Mouse (Mus musculus): ENCODE results near the gene Cib3.

Gene Cib3

DNA sequence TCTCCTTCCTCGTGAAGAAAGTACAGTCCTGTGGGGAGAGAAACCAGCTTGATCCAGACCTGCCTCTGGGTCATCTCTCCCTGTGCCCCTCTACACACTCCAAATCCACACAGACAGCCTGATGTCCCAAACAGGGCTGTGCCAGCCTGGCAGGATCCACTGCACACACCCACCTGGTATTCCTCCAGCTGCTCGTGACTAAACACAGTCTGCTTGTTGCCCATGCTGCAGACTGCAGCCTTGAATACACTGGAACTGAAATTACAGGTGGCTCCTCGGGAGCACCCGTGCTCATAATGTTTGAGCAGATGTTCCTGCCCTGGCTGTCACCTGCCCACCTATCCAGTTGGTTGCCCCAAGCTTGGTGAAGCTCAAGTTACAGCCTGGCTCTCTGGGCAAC, at the start of gene Cib3:
Cib3 (minus strand) TSS at position 87 of the 400 bp plus-strand sequence.
- in situ Hi-C loops (cut with MboI, MseI), result no loop called here

GRCm38 (mm10) chr8:72261872-72262271, 49.2 kb upstream of the Cib3 start:
- in situ Hi-C loops (cut with MboI, MseI), result loop anchor here in 1 of 2 experiments (10.0 kb wide), 1 partner anchor 323 kb away; no protein-coding TSS in a partner anchor

DNA sequence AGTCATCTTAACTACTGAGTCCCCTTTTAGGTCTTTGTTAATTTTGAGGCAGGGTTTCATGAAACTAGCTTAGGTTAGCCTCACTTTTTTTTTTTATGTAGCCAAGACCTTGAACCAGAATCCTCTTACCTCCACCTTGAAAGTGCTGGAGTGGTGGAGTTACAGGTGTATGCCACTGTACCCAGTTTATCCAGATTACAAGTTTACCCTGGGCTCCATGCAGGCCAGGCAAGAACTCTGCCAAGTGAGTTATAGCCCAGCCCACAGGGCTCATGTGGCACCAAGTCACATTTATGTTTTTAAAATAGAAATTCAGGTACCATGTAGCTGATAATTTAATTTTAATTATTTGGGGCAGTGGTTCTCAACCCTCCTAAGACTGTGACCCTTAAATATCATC, 48.8 kb upstream of the Cib3 start:
- in situ Hi-C loops (cut with MboI, MseI), result loop anchor here in 1 of 2 experiments (10.0 kb wide), 1 partner anchor 323 kb away; no protein-coding TSS in a partner anchor

DNA sequence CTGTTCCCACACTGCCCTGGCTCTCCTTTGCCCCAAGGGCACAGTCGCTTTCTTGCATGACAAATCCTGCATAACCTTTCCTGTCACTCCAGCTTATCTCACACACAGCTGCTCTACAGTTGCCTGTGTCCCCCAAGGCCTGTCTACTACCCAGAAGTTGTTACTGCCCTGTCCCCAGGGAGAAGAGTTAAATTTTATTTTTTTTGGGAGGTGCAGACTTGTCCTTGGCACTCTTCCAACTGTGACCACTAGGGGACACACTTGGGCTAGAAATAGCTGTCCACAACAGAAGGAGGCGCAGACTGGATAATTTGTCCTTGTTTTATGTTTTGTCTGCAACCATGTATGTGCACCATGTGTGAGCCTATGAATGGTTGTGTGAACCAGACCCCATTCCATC, 48.4 kb upstream of the Cib3 start:
- in situ Hi-C loops (cut with MboI, MseI), result loop anchor here in 1 of 2 experiments (10.0 kb wide), 1 partner anchor 324 kb away; no protein-coding TSS in a partner anchor

- in situ Hi-C loops (cut with MboI, MseI), result loop anchor here in 1 of 2 experiments (10.0 kb wide), 1 partner anchor 324 kb away; no protein-coding TSS in a partner anchor
Measured at GRCm38 (mm10) chr8:72260585-72260984, 47.9 kb upstream of the Cib3 start.

- in situ Hi-C loops (cut with MboI, MseI), result loop anchor here (5.0 to 10.0 kb wide), 2 partner anchors 107 to 325 kb away; no protein-coding TSS in a partner anchor
Measured at GRCm38 (mm10) chr8:72259862-72260261, 47.2 kb upstream of the Cib3 start.

GRCm38 (mm10) chr8:72257902-72258238, 45.2 kb upstream of the Cib3 start:
- in situ Hi-C loops (cut with MboI, MseI), result loop anchor here (5.0 kb wide), 1 partner anchor 109 kb away; no protein-coding TSS in a partner anchor

GRCm38 (mm10) chr8:72257171-72257901, 44.7 kb upstream of the Cib3 start:
- in situ Hi-C loops (cut with MboI, MseI), result loop anchor here (5.0 kb wide), 1 partner anchor 110 kb away; no protein-coding TSS in a partner anchor

DNA sequence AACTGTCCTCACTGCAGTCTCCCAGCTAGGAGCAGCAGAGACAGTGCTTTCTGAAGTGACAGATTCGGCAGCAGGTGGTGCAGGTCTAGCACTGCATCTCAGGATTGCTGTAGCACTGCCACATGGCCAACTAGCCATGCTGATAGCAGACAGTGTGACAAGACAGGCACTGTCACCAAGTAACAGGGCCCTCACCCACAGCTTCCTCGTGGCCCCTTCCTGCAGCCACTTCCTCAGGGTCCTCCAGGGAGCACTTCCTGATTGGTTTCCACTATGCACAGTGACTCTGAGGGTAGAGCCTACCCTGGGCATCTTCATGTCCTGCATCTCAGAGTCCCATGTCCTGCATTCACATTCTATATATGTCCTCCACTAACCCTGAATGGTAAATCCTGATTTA, 32.0 kb upstream of the Cib3 start:
- in situ Hi-C loops (cut with MboI, MseI), result loop anchor here (5.0 kb wide), 1 partner anchor 67 kb away; no protein-coding TSS in a partner anchor

GRCm38 (mm10) chr8:72242226-72242625, 29.6 kb upstream of the Cib3 start:
- in situ Hi-C loops (cut with MboI, MseI), result loop anchor here in 1 of 2 experiments (5.0 kb wide), 1 partner anchor 65 kb away; no protein-coding TSS in a partner anchor

DNA sequence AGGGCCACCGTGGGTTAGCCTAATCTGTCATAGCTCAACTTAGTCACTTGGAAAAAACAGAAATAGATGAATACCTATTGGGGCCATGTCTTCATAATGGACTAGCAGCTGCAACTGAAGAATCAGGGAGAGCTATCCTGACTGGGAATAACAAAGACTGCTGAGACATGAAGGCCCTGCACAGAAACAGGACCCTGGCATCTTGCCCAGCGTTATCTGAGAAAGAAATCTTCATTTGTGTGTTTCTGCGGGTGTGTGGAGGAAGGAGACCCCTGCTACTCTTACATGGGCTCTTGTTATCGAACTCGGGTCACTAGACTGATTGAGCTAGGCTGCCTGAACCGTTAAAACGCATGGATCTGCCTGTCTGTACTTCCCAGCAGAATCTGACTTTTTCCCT, 28.3 kb upstream of the Cib3 start:
- in situ Hi-C loops (cut with MboI, MseI), result loop anchor here in 1 of 2 experiments (5.0 kb wide), 1 partner anchor 64 kb away; no protein-coding TSS in a partner anchor

GRCm38 (mm10) chr8:72240403-72240763, 27.7 kb upstream of the Cib3 start:
- in situ Hi-C loops (cut with MboI, MseI), result loop anchor here in 1 of 2 experiments (5.0 kb wide), 1 partner anchor 63 kb away; no protein-coding TSS in a partner anchor

- in situ Hi-C loops (cut with MboI, MseI), result loop anchor here in 1 of 2 experiments (5.0 kb wide), 1 partner anchor 62 kb away; no protein-coding TSS in a partner anchor
Measured at GRCm38 (mm10) chr8:72239499-72240402, 27.1 kb upstream of the Cib3 start, which contains the start of gene Ap1m1. Gene Ap1m1 (plus strand): TSS chr8:72240018.

DNA sequence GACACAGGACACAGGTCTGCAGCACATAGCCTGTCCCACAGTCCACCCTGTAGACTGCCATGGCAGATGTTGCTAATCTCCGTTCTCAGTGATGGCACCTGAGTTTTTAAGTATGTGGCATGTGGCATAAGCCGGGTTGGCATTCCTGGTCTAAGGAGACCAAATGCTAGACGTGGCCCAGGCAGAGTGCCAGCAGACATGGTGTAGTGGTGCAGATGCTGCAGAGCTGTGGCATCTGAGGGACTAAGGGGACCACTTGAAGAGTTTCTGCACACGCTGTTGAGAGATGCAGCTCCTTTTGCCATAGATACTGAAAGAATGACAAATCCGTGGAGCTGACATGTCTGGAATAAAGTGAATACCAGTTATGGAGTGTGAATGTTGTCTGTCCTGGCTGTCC, 10.0 kb upstream of the Cib3 start:
- in situ Hi-C loops (cut with MboI, MseI), result no loop called here

DNA sequence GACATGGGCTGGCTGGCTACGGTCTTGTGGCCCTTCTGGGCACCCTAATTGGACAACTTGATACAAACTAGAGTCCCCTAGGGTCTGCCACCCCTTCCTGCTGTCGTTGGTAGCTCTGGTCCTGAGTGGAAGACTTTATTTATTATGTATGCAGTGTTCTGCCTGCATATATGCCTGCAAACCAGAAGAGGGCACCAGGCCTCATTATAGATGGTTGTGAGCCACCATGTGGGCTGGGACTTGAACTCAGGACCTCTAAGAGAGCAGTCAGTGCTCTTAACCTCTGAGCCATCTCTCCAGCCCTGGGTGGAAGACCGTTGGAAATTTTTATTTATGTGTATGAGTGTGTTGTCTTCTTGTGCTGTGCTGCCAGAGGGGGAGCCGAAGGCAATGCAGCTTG, 8.1 kb upstream of the Cib3 start:
- in situ Hi-C loops (cut with MboI, MseI), result no loop called here

DNA sequence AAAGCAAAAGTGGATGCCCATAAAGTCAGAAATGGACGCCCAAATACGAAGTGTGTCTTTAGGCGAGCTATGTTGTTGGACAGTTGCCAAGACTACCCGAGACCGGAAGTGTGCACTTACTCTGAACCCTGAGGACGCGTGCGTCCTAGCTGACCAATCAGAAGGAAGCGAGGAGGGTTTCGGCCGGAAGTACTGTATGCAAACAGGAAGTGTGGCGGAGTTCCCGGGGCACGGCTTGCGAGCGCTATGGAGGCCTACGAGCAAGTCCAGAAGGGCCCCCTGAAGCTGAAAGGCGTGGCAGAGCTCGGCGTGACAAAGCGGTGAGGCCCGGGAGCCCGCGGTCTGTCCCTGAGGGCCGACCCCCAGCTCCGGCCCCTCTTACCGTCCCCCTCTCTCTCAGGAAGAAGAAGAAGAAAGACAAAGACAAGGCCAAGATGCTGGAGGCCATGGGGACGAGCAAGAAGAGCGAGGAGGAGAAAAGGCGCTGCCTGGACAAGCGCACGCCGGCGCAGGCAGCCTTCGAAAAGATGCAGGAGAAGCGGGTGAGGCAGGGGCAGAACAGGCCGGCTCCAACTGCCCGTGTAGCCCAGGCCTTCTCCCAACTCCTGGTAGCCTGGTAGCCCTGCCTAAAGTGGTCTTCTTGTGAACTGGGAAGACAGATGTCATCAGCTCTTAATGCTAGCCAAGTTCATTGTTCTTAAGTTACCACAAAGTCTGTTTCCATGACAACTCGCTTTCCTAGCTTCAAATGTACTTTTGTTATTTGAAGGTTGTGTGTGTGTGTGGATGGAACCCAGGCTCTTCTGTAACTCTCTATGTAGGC, 7.1 kb upstream of the Cib3 start, which contains the start of gene Fam32a:
Fam32a (plus strand) TSS at position 190 of the 823 bp plus-strand sequence.
- in situ Hi-C loops (cut with MboI, MseI), result loop anchor here in 1 of 2 experiments (5.0 kb wide), 1 partner anchor 57 kb away; the partner anchor contains the start of gene Rab8a

DNA sequence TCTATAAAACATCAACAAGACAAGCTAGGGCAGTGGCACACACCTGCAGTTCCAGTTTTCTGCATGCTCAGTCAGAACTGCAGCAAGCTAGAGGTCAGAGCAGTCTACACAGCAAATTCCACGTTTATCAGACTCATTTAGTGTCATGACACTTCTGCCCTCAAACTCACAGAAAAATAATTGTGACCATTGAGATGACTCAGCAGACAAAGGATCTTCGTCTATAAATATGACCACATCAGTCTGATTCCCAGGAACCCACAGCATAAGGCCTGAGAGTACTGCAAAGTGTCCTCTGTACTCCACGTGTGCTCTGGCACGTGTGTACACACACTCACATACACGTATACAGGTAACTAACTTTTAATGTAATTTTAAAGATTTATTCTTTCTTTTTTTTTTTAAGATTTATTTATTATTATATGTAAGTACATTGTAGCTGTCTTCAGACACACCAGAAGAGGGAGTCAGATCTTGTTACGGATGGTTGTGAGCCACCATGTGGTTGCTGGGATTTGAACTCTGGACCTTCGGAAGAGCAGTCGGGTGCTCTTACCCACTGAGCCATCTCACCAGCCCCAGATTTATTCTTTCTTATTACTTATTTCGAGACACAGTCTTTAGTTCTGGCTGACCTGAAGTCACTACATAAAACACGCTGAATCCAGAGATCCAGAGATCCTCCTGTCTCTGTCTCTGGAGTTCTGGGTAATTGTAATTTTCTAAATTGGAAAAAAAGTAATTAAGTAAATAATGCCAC, 6.3 kb upstream of the Cib3 start:
- in situ Hi-C loops (cut with MboI, MseI), result loop anchor here in 1 of 2 experiments (5.0 kb wide), 1 partner anchor 57 kb away; the partner anchor contains the start of gene Rab8a

GRCm38 (mm10) chr8:72215871-72216270, 3.2 kb upstream of the Cib3 start:
- in situ Hi-C loops (cut with MboI, MseI), result loop anchor here in 1 of 2 experiments (5.0 kb wide), 1 partner anchor 54 kb away; the partner anchor contains the start of gene Rab8a

DNA sequence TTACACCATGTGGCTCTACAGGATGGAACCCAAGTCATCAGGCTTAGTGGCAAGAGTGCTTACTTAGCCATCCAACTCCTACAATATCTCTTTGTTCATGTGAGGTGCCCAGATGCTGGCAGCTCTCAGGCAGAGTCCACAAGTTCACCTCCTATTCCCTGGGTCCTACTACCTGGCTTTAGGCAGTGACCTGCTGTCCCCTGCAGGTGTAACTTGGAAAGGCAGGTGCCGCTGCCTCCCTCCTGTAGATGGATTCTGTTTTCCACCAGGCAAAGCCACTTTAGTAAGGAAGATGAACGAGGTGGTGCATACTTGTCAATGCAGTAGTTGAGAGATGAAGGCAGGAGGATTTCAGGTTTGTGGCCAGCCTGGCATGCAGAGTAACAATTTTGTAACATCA, 2.4 kb upstream of the Cib3 start:
- in situ Hi-C loops (cut with MboI, MseI), result loop anchor here in 1 of 2 experiments (5.0 kb wide), 1 partner anchor 53 kb away; the partner anchor contains the start of gene Rab8a
